Mouse (Mus musculus): ENCODE measurements around the gene Prr32. TPM values are rescaled to one million over a fixed set of nuclear protein-coding genes. Genes with fewer than 3 reads are reported as not detected.

Prr32 gene
- polyA plus RNA-seq (2014; fragmentation: Illumina TruSeq; extraction: RNeasy Lipid Tissue Mini Kit (QIAGEN cat#74804)) = not detected

DNA sequence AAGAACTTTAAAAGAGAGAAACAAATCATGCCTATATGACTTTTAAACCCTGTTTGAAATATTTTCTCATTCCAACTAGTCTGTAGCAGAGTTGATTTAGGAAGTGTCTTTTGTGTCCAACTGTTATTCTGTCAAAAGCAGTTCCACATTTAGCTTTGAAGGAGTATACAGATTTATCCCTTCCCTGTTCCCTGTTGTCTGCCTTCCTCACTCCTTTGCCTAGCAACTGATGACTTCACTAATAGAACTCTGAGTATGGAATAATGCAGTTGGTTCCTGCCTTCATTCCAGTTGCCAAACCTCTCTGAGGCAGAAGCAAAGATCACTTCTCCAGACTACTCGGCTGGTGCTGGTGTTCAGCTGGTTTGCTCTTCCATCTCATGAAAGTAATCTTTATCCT lies at the start of gene Prr32:
TSS of gene Prr32 (plus strand) at position 301 of the 400 bp plus-strand sequence.

All from ovary, adult 10 weeks (tissue).